Mouse (Mus musculus) spleen, postnatal 4 days (tissue): ENCODE results near the gene D630036H23Rik.
"Not testable (repeated sequence)": the region's sequence is repeated elsewhere in the genome, so short reads cannot be mapped to it uniquely, and the experiment has no call there.

Experiments used
- DNase-seq, 2 experiments: peaks; one replicate each; pipeline ENCODE4 v3.0.0; 2022; ENCODE audit warnings: low spot score in 2 of 2

The D630036H23Rik gene

GRCm38 (mm10) chr12:36381441-36382340 is at the start of gene D630036H23Rik, which contains the start of gene Ispd:
D630036H23Rik (minus strand) TSS chr12:36382181.
Ispd (plus strand) TSS chr12:36381450.
- DNase-seq: peak; percentile 71 to 86

DNA sequence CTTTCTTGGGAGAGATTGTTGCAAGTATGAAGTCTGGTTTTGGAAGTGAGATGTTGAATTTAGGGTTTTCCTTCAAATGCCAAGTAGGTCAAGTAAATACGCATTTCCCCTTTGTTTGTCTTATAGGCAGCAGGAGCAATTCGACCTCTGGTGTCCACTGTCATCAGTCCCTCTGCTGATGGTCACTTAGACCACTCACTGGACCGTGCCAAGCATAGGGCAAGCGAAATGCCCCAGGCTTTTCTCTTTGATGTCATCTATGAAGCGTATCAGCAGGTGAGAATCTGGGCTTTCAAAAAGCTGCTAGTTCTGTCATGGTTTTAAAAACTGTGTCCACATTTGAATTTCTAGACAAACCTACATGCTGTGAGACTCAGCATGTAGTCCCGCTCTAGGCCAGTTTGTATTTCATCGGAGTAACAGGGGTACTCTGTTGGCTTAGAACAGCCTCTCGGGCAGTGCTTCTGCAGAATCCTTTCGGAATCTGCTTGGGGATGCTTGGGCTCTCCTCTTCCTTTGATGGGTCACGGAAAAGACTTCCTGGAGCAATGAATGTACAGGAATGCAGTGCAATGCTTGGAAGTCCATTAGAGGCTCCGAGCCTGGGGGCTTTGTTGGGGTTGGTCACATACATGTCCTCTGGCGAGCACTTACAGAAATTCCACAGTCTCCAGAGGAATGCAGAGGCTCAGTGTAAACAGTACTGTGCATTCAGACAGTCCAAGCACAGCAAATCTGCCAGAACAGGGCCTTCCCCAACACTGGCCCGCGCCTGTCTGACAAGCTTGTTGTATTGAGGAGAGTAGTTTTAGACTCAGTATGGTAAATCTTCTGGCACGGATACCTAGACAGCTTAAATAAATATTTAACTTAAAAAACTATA is 44.4 kb upstream of the D630036H23Rik start:
- no peak for DNase-seq

DNA sequence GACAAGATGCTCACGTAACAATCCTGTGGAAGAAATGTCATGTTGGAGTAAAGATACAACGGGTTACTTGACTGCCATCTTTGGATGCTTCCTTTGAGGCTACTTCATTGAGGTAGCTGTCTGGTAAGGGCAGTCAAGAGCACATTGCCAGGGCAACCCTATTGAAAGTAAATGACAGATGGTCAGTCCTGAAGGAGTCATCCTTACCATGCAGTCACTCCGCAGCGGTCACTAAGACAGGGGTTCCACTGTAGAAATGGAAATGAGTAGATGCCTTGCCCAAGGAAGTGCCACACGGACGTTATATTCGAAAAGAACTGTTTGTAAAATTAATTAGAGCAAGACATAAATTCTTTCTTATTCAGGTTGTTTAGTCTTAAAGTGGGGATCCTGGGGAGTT is 43.3 kb upstream of the D630036H23Rik start:
- no peak for DNase-seq

GRCm38 (mm10) chr12:36423677-36424076 is 41.7 kb upstream of the D630036H23Rik start:
- no peak for DNase-seq

DNA sequence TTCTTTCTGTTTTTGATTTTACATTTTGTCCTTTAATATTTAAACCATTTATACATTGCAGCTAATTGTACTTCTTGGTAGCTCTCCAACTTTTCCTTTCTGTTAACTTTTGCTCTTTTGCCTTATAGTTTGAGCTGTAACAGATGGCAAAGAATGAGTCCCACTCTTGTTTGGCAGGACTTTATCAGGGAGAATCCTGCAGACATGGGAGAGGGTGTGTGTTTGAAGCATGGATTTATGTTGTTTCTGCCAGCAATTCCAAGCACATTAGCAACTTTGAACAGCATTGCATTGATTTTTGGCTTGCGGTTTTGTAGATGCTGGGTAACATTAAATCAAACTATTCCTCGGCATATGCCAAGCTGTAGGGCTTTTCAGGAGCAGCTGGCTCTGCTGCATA is 13.1 kb upstream of the D630036H23Rik start:
- DNase-seq: no peak

DNA sequence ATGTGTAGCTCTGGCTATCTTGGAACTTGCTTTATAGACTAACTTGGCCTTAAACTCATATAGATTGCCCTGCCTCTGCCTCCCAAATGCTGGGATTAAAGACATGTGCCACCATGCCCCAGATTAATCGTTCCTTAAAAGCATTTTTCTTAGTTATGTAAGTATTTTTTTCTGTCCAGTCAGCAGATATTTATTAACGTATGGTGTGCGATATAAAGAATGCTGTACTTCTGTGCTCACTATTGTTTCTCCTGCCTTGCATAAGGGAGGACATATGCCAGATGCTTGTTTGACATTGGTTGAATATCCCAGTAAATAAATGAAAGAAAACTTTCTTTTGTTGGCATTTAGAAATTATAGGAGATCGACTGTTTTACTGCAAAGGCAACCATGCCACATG is 5.0 kb upstream of the D630036H23Rik start:
- no peak for DNase-seq

DNA sequence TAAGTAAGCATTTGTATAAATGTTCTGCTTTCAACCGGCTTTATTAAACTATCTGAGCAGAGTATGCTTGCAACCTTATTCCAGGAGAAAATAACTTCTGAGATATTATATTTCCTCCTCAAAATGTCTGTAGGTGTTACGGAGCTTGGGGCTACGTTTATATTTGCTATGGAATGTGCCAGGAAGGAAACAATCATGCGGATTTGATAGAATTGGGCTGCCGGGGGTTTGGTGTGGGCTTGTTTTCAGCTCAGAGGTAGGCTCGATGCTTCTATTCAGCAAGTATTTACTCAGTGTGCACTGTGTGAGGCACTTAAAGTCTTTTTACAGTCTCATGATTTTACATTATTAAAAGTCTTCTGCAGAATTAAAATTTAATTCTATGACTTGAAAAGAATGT is 3.4 kb upstream of the D630036H23Rik start:
- DNase-seq: no peak

DNA sequence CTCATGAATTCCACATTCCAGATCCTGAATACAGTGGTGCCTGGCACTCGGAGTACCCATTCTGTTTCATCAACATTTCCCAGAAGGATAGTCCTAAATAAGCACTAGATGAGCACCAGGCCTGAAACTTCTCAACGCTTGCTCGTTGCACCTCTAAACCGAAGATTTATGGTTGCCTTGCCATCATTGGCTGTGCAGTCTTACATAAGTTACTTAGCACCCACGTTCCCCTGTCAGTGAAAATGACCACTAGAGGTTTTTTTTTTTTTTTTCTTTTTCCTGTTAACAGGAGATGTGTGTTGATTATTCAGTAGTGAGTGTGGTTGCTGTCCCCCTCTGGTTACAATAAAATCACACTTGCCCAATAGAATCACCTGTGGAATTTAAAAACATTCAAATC is 1.2 kb downstream of the D630036H23Rik start:
- DNase-seq: no peak

DNA sequence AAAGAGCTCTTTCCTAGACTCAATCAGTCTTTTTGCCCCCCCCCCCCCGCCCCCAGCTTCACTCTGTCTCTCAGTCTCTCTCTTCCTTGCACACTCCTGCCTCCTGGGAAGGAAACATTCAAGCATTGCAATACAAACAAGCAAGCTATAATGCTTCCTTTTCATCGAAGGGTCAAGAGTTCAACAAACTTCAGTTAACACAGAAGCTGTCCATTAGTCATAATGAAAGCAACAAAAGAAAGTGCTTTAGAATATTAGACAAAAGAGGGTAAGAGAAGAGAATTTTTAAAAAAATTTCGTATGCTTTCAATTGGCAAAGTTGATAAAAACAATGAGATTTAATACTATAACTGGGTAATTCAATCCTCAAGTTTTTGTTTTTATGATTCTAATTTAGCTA is 1.7 kb downstream of the D630036H23Rik start:
- no peak for DNase-seq

DNA sequence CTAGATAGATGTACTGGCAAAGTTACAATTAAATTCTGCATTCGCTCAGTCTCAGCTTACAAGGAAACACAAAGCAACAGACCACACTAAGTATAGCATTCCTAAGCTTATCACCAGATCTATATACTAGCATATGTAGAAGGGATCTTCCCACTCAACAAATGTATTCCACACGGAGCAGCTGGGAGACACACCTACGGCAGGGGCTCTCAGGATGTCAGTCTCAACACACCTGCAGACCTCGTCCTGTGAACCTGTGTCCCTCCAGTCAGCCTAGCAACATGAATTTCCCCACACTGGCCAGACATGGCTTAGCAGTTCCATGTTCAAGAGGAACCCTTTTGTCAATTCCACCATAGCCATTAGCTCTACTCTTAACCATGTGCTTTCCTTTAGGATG is 5.6 kb downstream of the D630036H23Rik start:
- not testable (repeated sequence) for DNase-seq

GRCm38 (mm10) chr12:36373237-36373998 is 8.6 kb downstream of the D630036H23Rik start:
- no peak for DNase-seq

GRCm38 (mm10) chr12:36364013-36364412 is 18.0 kb downstream of the D630036H23Rik start:
- no peak for DNase-seq

- no peak for DNase-seq
Observed at GRCm38 (mm10) chr12:36360693-36361092, 21.3 kb downstream of the D630036H23Rik start.

DNA sequence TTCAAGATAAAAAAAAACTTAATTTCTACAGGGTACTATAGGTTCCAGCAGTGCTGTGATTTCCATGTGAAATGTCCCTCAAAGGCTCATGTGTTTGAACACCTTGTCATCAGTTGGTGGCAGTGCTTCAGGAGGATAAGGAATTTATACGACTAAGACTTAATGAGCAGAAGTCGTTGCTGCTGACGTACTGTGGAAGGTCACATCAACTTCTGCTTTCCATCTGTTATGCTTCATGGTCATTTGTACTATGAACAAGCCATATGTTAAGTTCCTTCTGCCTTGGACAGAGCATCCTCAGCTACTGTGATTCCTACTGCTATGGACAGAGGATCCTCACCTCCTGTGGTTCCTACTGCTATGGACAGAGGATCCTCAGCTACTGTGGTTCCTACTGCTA is 21.9 kb downstream of the D630036H23Rik start:
- DNase-seq: no peak

GRCm38 (mm10) chr12:36344131-36344530 is 37.9 kb downstream of the D630036H23Rik start:
- DNase-seq: no peak

DNA sequence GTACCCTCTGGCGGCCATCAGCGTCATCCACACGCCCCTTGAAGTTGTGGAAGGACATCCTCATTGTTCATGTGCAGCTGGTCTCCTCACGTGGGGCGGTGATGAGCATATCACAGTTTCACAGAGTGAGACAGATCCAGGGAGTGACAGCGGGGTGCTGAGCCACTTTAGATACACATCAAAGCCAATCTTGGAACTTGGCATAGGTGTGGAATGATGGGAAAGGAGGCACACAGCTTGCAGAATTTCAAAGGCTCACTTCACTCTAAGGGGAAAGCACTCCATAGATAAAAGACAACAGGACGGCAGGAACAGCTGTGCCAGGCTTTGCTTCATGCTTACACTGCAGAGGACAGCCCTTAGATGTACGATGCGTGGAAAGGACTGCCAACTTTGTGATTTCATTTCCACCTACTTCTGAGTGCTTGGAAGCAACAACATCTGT is 48.1 kb downstream of the D630036H23Rik start:
- no peak for DNase-seq

GRCm38 (mm10) chr12:36332676-36333075 is 49.3 kb downstream of the D630036H23Rik start:
- DNase-seq: no peak
